Mouse (Mus musculus): ENCODE results near the gene Mymx.

The Mymx gene

GRCm38 (mm10) chr17:45551816-45552451, 50.0 kb downstream of the Mymx start:
- peak; percentile 87 for DNase-seq (ENCODE audit: low read depth, low spot score)

- DNase-seq (ENCODE audit: low read depth, low spot score), result no peak
Observed at GRCm38 (mm10) chr17:45551249-45551796, 50.6 kb downstream of the Mymx start.
